Comparison of ENCODE assay signal across 27 mouse cellular contexts in the genomic region with DNA sequence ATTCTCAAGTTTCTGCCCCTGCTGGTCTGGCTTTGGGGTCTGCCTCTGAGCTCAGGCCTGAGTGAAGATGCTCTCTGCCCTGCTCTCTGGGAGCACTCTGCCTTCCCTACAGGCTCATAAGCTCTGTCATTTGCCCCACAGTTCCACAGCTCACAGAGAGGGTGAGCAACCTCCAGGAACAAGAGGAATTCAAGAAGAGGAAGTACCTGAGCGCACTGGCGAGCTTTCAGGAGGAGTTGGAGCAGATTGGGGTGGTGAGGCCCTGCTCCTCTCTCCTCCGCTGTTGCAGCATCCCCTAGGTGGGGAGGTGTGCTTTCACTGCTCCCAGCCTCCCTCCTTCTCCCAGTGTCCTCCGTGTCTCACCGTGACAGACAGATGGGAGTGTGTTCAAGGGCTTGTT. TPM values are rescaled to one million over a fixed set of nuclear protein-coding genes. Genes with fewer than 3 reads are reported as not detected.
"Had no signal": no experiment of that assay in that cellular context is flagged by ENCODE, and none has a peak within 500 bp of the region (broad histone marks: within the 10 kb centered on the region; RNA-seq: fewer than 3 reads in every experiment).

No protein-coding gene starts in this region.

- DNase-seq: kidney, adult 18-20 months; kidney, adult 9 months; kidney, postnatal 25 days; layer of hippocampus, postnatal 36 days; liver, embryonic 13.5 days; lung, adult 2 months; retina, postnatal 1 day; right cerebral cortex, postnatal 25 days; spleen, adult 18-20 months; thymus, postnatal 14 days; thymus, postnatal 4 days had no signal

- H3K9ac ChIP-seq: liver, embryonic 13.5 days; midbrain, embryonic 12.5 days; midbrain, embryonic 15.5 days; neural tube, embryonic 13.5 days; stomach, embryonic 15.5 days had no signal

- H3K9me3 ChIP-seq: liver, embryonic 13.5 days; midbrain, embryonic 12.5 days; midbrain, embryonic 15.5 days; neural tube, embryonic 13.5 days; stomach, embryonic 15.5 days had no signal

- H3K4me1 ChIP-seq: liver, embryonic 13.5 days; midbrain, embryonic 15.5 days; stomach, embryonic 15.5 days had no signal

- H3K4me3 ChIP-seq: layer of hippocampus, adult 2 months; left cerebral cortex, adult 2 months; liver, embryonic 13.5 days; midbrain, embryonic 12.5 days; midbrain, embryonic 15.5 days; myocyte; neural tube, embryonic 13.5 days; stomach, embryonic 15.5 days had no signal

- H3K4me2 ChIP-seq: liver, embryonic 13.5 days; midbrain, embryonic 12.5 days; midbrain, embryonic 15.5 days; neural tube, embryonic 13.5 days; stomach, embryonic 15.5 days had no signal

- H3K27me3 ChIP-seq: midbrain, embryonic 15.5 days; neural tube, embryonic 13.5 days; stomach, embryonic 15.5 days had no signal

- H3K27ac ChIP-seq: kidney, postnatal 0 days; layer of hippocampus, adult 2 months; left cerebral cortex, adult 2 months; liver, embryonic 13.5 days; macrophage; midbrain, embryonic 12.5 days; midbrain, embryonic 15.5 days; neural tube, embryonic 13.5 days; stomach, embryonic 15.5 days had no signal

- ATAC-seq: midbrain, embryonic 15.5 days had no signal

- H3K36me3 ChIP-seq: liver, embryonic 13.5 days; midbrain, embryonic 12.5 days; midbrain, embryonic 15.5 days; neural tube, embryonic 13.5 days; stomach, embryonic 15.5 days had no signal

RNA-seq across cellular contexts. Expression of gene Ccdc180, which starts 8.3 kb away (rescaled TPM):
- total RNA-seq: liver, adult 2 months had no signal
- polyA plus RNA-seq: large intestine, adult 2 months; limb, embryonic 11.5 days; midbrain, embryonic 12.5 days; myocyte had no signal

RNA-seq across cellular contexts. Expression of gene Stra6l, which starts 49.9 kb away (rescaled TPM):
- total RNA-seq: layer of hippocampus, adult 2 months; layer of hippocampus, postnatal 10 days; layer of hippocampus, postnatal 36 days; left cerebral cortex, adult 2 months; left cerebral cortex, postnatal 10 days; left cerebral cortex, postnatal 36 days; neutrophil, adult 5-6 weeks had no signal
- polyA plus RNA-seq: myocyte had no signal
